Mouse (Mus musculus): ENCODE data around the gene Slc16a4. TPM values are rescaled to one million over a fixed set of nuclear protein-coding genes. Genes with fewer than 3 reads are reported as not detected.

Slc16a4 gene
- under 1 TPM; 0.35 to 0.53 TPM for total RNA-seq (2021)
- long read RNA-seq, experiment 1, result 0 reads
- long read RNA-seq, experiment 2, partial matches to known transcripts, result 1 of 1 reads
- long read RNA-seq, experiment 2, other reads (novel, unspliced or antisense), result 0 of 1 reads

DNA sequence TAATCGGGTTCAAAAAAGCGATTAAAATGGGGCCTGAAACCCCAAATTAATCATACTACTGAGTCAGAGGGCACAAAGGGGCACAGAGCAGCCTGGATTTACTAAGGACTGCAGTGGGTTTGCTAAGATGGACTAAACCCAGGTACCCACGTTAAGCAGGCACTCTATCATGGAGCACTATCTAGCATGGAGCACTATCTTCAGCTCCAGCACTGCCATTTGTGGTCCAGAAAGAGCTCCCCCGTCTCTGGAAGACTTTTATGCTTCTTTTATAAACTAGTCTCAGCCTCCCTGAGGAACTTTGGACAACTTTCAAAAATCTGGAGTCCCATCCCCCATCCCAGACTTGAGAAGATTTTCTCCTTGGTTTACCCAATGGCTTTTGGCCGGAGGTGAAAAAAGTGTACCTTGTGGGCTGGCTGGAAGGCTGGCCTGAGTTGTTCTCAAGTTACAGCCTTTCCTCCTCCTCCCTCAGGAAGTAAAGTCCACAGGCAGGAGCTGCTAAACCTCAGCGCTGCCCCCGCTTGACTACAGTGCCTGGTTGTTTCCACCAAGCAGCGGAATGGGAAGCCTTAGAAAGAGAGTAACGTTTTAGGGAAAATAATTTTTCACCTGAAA, at the start of gene Slc16a4:
Gene Slc16a4 (plus strand): TSS at position 467 of the 618 bp plus-strand sequence.
- DNase-seq (ENCODE audit: low spot score in 2 of 2), result no peak

DNA sequence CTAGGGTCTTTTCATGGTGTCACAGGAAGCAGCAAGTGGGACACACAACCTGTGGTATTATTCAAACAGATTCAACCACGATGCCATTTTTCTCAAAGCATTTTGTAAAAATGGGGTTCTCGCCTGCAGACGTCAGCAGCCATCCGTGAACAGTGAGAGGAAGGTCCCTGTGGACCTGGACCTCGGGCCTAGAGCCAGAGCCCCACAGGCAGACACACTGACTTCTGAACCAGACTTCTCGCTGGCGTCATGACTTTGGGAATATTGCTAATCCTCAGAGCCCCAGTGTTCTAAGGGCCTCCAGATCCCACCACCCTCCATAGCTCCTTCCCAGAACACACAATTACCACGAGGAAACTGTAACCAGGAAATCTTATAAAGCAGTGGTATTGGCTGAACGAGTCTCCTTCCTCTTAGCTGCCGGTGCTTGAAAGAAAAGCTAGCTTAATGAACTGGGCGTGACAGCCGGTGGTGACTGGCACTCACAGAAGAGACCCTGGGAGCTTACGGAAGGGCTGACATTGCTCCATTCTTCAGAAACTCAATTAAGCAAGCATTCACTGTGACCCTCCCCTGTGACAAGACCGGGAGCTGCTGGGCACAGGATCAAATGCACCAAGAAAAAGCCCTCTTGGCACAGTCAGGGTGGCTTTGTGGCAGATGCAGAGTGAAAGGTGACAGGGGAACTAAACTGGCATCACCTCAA, 49.5 kb upstream of the Slc16a4 start:
- DNase-seq (ENCODE audit: low spot score in 2 of 2), result no peak

DNA sequence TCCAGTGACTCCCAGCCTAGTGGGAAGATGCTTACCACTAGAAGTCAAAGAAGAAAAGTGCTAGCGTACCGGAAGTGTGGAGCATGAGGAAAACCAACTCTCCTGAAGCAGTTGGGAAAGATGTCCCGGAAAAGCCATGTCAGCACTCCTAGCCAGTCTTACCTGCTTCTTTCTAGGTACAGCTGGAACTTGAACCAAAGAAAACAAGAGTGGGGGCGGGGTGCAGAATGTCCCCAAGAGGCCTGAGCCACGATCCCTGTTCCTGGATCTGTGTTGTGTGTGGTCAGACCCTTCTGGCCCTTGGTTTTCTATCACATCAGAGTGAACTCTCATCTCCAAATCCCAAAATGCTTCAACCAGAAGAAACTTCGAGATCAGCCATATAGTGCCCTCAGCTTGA, 44.2 kb upstream of the Slc16a4 start:
- DNase-seq (ENCODE audit: low spot score in 2 of 2), result no peak

DNA sequence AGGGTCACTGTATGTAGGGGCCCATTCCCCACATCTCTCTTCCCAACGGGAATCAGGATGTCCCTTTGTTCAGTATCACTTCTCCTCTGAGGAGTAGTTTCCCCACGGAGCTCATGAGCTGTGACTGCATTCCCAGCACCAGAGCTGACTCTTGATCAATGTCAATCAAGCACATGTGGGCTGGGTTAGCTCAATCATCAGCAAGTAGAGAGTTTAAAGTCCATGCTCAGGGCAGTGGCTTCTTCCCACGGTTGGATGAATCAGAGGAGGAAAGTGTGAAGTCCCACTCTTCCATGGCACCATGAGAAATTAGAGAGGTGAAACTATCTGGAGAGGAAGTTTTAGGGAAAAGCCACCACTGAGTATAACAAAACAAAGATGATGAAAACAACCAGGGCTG, 42.0 kb upstream of the Slc16a4 start:
- DNase-seq (ENCODE audit: low spot score in 2 of 2), result no peak

DNA sequence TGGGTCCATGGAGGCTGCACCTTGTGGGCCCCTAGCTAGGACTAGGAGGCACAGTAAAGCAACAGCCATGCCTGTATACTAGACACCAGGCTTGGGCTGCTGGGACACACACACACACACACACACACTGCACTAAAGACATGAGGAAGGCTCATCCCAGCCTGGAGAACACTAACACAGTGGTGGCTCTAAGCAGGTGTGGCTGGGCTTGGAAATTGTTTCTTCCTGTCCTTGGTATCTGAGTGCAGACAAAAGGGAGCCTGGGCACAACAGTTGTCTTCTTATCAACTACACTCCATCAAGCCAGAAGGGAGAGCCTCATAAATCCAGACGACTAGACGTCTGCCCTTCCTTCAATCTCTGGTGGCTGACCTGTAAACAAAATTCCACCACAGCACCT, 40.7 kb upstream of the Slc16a4 start:
- DNase-seq (ENCODE audit: low spot score in 2 of 2), result no peak

DNA sequence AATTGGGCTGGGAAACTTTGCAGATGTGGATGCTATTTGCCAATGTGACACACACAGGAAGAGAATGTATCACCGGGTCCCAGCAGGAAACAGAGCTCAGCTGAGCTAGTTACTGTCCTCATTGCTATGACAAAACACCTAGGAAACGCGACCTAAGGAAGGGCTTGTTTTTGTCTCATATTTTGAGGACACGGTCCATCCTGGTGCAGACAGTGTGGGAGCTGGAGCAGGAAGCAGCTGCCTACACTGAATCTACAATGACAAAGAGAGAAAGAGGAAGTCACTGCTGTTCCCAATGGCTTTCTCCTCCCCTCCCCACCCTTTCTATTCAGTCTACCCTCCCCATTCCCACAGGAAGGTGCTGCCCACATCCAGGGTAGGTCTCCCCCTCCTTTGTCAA, 39.0 kb upstream of the Slc16a4 start:
- DNase-seq (ENCODE audit: low spot score in 2 of 2), result no peak

DNA sequence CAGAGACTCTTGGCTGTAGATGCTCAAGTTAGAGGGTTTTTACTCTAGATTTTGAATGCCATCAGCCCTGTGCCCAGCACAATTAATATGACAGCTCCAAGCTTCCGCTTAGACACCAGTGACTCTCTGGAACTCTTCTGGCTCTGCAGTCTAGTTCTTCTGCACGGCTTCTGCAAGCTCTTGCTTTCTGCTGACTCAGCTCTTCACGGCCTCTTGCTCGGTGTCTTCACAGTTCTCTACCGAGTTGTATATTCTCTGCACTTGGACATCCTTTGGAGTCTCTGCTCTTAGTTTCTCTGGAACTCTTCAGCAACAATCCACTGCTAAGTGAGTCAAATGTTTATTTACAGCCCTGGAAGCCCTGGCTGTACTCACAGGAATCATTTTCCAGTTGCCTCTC, 37.1 kb upstream of the Slc16a4 start:
- no peak for DNase-seq (ENCODE audit: low spot score in 2 of 2)

DNA sequence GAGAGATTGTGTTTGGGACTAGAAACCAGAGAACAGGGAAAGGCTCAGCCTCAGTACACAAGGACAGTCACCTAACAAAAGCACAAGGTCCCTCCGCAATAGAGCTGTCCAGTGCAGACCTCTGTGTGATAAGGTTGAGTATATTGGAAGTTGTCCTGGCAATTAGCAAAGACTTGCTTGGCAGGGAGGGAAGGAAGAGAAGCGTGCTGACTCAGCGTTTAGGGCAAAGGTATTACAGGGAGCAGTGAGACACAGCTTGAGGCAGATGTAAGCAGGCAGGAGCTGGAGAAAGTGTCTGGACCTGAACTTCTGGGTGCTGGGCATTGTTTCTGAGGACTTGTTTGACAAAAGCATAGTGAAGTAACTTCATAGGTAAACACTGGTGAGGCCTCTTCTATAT, 35.0 kb upstream of the Slc16a4 start:
- DNase-seq (ENCODE audit: low spot score in 2 of 2), result no peak

DNA sequence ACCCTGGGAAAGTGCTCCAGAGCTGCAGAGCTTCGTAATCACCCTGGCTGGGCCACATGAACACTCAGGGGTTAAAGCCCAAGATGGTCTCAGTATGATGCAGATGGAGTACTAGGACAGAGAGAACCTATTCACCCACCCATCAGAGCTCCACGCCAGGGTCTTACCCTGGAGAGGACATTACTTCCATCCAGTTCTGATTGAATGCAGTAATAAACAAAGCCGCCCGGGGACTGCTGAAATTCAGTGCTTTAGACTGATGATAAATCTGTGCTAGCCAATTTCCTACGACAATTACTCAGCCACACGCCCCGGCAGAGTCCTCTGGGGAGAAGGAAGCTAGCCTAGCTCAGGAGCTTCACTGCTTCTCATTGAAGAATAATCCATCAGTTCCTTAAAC, 34.3 kb upstream of the Slc16a4 start:
- no peak for DNase-seq (ENCODE audit: low spot score in 2 of 2)

DNA sequence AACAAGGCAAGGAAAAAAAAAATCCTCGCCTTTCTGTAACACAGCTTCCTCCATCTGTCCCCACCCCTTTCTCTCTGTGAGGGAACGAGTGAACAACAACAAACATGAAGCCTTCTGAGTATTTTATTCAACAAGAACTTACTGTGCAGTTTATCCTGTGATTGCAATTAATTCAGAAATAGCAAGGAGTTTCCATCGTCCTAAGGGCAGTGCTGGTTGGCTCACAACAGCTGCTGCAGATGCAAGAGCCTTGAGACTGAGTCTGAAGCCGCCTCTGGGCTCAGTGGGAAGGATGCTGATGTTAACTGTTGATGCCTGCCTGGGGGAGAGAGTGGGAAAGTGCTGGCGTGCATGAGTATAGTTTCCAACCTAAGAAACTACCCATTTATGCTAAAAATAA, 33.1 kb upstream of the Slc16a4 start:
- no peak for DNase-seq (ENCODE audit: low spot score in 2 of 2)

DNA sequence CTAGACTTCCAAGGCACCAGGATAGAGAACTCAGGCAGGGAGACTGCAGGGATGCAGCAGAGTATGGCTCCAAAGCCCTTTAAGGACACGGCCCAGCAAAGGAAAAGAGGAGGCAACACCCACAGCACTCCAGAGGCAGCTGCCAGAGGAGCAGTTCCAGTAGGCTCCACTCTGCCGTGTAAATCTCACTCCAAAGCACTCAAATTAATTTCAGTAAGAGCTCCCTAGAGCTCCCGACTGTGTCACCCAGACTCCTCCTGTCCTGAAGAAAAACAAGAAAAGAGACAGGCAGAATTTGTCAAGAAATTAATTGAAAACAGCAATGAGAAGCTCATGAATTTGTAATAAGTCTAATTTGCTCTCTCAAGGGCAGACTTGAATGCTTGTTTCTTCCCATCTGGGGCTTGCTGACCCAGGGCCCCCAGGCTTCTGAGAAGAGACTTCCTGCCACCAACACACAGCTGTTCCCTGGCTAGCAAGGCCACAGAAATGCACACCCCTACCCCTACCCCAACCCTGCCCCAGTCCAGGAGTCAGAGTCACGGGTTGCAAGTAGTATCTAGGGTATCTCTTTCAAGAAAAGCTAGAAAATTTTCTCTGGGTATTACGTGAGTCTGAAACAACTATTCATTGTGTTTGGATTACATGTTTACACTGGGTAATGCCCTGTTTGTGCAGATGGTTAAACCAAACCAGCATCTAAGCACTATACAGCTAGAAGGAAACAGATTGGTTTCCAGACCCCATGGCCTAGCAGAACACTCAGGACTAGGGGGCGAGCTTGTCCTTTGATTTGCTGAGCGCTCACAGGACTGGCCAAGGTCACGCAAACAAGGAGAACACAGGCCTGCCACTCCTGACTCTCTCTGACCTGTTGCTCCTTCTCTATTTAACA, 29.8 kb upstream of the Slc16a4 start:
- DNase-seq (ENCODE audit: low spot score in 2 of 2), result no peak

DNA sequence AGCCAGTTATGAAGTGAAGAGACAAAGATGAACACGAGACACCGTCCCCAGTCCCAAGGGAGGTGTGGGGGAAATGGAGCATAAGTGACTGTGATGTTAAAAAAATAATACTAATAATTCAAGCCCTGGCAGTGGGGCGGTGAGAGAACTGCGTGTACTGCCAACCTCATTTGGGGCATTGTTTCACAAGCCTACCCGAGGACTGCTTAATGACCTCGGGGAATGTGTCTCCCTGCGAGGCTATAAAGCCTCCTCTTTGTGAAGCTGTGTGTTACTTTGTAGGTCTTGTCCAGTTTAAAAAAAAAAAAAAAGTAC, 29.2 kb upstream of the Slc16a4 start:
- DNase-seq (ENCODE audit: low spot score in 2 of 2), result peak in 1 of 2 experiments; percentile 28

DNA sequence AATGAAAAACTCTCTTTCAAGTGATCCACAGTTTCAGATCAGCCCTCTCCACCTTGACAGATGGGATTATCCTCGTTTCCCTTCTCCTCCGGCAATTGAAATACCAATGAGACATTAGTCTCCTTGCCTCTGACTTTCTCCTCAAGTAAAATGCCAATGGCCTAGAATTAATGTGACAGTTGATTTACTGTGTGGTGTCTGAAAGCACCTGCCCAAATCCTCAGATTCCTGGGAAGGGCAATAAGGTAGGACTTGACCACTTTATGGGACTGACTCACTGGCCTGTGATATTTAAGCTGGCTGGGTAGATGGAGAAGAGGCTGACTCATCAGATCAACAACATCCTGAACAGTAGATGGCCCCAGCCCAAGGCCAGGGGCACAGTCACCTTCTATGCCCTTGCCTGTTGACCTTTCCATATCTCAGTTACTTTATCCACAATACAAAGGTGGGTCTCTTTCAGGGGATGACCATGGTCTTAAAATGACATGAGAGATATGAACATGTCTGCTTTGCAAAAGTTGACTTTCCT, 24.1 kb upstream of the Slc16a4 start:
- DNase-seq (ENCODE audit: low spot score in 2 of 2), result peak in 1 of 2 experiments; percentile 17

DNA sequence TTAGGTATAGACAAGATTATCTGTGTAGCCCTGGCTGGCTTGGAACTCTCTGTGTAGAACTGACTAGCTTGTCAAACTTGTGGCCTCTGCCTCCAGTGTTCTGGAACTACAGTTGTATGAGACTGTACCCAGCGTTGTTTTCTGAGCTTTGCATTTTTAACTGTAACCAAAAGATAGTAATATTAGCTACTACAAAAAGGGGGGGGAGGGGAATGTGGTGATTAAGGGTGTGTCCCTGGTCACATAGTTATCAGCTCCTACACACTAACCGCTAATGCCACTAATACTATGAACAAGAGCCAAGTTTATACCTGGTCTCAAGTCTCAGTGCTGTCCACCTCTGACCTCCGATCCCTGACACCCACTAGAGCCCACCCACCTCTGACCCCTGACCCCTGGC, 18.6 kb upstream of the Slc16a4 start:
- DNase-seq (ENCODE audit: low spot score in 2 of 2), result peak in 1 of 2 experiments; percentile 2

DNA sequence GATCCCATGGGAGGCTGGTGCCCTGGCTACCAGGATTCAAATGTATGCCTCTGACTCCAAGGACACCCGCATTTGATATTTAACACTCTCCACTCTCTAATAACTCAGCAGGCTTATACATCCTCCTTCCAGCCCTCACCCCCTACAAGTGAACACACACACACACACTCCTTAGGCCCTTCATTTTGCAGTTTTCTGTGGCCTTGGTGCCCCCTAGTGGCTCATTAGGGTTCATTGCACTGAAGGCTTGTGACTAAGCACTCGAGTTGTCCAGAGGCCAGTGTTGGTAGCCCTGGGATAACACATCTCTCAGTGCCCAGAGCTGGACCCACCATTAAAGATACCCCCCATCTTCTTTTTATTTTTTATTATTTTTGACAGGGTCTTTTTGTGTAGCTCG, 17.2 kb upstream of the Slc16a4 start:
- peak; percentile 53 to 54 for DNase-seq (ENCODE audit: low spot score in 2 of 2)

DNA sequence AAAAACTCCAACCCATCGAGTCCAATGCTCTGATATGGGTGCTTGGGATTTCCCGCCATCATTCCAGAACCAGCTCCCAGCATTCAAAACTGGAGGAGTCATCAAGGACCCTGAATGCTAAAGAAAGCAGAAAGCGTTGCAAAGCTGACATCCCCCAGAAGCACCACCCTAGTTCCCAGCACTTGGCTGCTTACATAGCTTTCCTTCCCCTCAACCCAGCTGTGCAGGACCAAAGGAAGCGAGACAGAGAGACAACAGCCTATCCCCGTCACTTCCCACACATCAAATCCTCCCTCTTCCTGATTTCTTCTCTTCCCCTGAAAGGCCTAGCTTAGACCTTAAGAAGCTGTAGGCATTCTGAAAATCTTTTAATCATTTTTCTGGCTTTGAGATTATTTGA, 15.7 kb upstream of the Slc16a4 start:
- DNase-seq (ENCODE audit: low spot score in 2 of 2), result no peak

DNA sequence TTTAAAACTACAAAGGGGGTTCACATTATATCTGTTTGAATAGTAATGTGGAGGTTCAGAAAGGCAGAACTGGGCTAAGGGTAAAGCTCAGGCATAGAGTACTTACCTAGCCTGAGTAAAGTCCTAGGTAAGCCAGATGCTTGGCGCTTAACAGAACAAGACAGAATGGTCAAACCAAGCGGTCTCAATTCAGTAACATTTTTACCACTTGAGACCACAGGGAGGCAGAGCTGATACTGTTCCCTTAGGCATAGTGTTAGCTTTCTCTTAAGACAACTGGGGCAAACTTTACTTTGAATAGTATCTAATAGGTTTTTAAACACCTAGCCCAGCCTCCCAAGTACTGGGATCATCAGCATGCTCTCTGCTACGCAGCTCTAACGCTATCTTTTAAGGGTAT, 15.0 kb upstream of the Slc16a4 start:
- no peak for DNase-seq (ENCODE audit: low spot score in 2 of 2)

DNA sequence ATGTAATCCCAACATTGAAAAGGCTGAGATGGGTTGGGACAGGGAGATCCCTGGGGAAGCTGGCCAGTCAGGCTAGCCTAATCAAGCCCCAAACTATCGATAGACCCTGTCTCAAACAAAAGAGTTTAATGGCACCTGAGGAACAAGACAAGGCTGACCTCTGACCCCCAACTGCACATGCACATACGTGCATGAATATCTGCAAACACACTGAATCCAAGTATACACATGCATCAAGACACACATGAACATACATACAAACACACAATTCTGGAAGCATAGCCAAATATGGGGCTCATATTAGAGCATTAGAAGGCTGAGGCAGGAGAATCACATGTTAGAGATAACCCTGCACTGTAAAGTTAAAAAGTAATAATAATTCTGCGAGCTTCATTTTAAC, 14.4 kb upstream of the Slc16a4 start:
- DNase-seq (ENCODE audit: low spot score in 2 of 2), result no peak

DNA sequence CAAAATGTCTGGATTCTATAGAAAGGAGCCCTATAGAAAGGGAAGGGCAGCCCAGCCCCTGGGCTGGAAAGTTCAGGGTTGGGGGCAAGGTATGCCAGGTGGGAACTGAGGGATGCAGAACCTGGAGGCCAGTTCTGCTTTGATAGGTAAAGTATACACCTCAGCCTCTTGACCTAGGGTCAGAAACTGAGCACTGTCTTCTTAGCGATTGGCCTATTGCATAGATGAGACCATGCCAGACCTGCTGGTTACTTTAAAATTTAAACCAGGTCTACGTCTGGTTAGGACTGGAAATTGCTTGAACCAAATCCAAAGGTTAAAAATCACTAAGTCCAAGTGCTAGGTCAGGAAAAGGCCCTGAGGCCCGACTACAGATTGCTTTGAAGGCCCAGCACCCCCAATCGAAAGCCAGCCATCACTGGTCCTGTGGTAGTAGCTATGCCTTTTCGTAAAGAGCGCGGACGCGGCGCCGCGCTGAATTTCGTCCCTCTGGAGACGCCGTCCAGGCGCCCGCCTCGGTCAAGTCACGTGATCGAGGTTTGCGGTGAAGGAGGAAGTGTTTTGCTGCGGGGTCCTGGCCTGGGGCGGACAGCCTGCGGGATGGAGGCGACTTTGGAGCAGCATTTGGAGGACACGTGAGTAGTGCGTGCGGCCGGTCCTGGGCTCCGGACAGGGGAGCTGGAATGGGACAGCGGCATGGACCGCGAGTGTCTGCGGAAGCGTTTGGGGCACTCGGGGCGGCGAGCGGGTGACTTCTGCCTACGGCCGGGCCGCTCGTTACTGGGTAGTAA, 12.4 kb upstream of the Slc16a4 start, which contains the start of gene Lamtor5:
Gene Lamtor5 (plus strand): TSS at position 380 of the 791 bp plus-strand sequence.
- peak; percentile 91 to 93 for DNase-seq (ENCODE audit: low spot score in 2 of 2)

DNA sequence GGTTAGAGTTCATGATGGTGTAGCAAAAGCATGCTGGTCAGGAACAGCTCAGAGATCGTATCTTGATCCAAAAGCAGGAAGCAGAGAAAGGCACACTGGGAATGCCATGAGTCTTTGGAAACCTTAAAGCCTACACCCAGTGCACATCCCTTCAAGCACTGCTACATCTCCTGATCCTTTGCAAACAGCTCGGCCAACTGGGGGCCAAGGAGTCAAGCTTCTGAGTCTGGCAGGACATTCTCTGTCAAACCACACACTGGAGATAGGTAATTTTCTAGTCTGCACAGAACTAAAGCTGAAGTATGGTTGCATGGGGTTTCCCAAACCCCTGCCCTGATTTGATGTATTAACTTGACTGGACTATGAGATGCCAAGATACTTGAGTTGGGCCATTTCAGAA, 4.9 kb upstream of the Slc16a4 start:
- no peak for DNase-seq (ENCODE audit: low spot score in 2 of 2)

DNA sequence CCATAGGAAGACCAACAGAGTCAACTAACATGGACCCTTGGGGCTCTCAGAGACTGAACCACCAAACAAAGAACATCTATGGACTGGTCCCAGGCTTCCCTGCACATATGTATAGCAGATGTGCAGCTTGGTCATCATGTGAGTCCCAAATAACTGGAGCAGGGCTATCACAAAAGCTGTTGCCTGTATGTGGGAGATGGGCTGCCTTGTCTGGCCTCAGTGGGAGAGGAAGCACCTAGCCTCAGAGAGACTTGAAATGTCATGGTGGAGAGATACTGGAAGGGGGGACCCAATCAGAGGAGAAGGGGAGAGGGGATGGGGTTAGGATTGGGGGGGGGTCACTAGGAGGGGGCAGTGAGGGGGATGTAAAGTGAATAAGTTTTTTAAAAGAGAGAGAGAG, 3.7 kb upstream of the Slc16a4 start:
- no peak for DNase-seq (ENCODE audit: low spot score in 2 of 2)
